Mouse (Mus musculus) heart, embryonic 13.5 days (tissue): ENCODE results near the gene Ccdc149. TPM values are rescaled to one million over a fixed set of nuclear protein-coding genes. Genes with fewer than 3 reads are reported as not detected.

ENCODE experiments used
- ATAC-seq: fragments of 200-750 bp; cut with Nextera tagmentation; 2 replicates; pipeline ENCODE4 v1.8.0; 2017; ENCODE audit warnings: moderate TSS enrichment; ENCODE audit not compliant: insufficient number of reproducible peaks, low FRiP score, low TSS enrichment; ENCODE audit errors: extremely low read depth
- H3K27ac ChIP-seq: fragments of 300-500 bp; sonication (generic); replicated peaks from 2 replicates; pipeline ENCODE4 v1.5.1; 2015; ENCODE audit warnings: moderate library complexity, mild to moderate bottlenecking, inconsistent platforms
- H3K27me3 ChIP-seq: fragments of 300-500 bp; sonication (generic); replicated peaks from 2 replicates; pipeline ENCODE4 v1.6.1; 2015; ENCODE audit warnings: mild to moderate bottlenecking, inconsistent platforms
- H3K36me3 ChIP-seq: fragments of 300-500 bp; sonication (generic); 2 replicates; pipeline ENCODE4 v1.6.1; 2015; ENCODE audit warnings: mild to moderate bottlenecking, inconsistent platforms
- H3K4me1 ChIP-seq: fragments of 300-500 bp; sonication (generic); 2 replicates; pipeline ENCODE4 v1.6.1; 2015; ENCODE audit warnings: inconsistent platforms
- H3K4me2 ChIP-seq: fragments of 300-500 bp; sonication (generic); 2 replicates; pipeline ENCODE4 v1.6.1; 2015; ENCODE audit warnings: inconsistent platforms, mild to moderate bottlenecking, moderate library complexity
- H3K4me3 ChIP-seq: fragments of 300-500 bp; sonication (generic); 2 replicates; pipeline ENCODE4 v1.5.1; 2015; ENCODE audit warnings: moderate library complexity, mild to moderate bottlenecking, inconsistent platforms
- H3K9ac ChIP-seq: fragments of 300-500 bp; sonication (generic); 2 replicates; pipeline ENCODE4 v1.6.1; 2015; ENCODE audit warnings: inconsistent platforms, mild to moderate bottlenecking, moderate library complexity
- H3K9me3 ChIP-seq: fragments of 300-500 bp; sonication (generic); 2 replicates; pipeline ENCODE4 v1.6.1; 2016; ENCODE audit warnings: inconsistent platforms
- WGBS: fragments of 180-500 bp; shearing (Covaris S2); methylation state at CpG from one replicate; pipeline ENCODE4 v1.1.7; 2015; ENCODE audit warnings: mixed read lengths; 5-methylcytosine and 5-hydroxymethylcytosine counted together
- polyA plus RNA-seq: library from polyadenylated mRNA; unstranded; fragments of >200 nt; fragmentation: Nextera tagmentation; extraction: Ambion mirVana; gene quantifications from 2 replicates; pipeline ENCODE4 v1.2.1, GENCODE M21; 2015

Ccdc149 gene
- polyA plus RNA-seq, 1 experiment from 2014 or later = 2.2 TPM

- ATAC-seq = no peak
- Histone ChIP-seq H3K9me3 (no peaks in the 10 kb centered on the region), H3K4me3 (no peak overlapping the region), H3K4me1 (no peaks in the 10 kb centered on the region), H3K36me3 (no peaks in the 10 kb centered on the region), H3K4me2 (no peak overlapping the region), H3K27me3 (no peaks in the 10 kb centered on the region), H3K9ac (no peak overlapping the region), H3K27ac (no peak overlapping the region)
- WGBS = 80% methylated on average over 9 of the region's 9 CpGs
Observed at GRCm38 (mm10) chr5:52375847-52376246, 95.5 kb downstream of the Ccdc149 start.

GRCm38 (mm10) chr5:52370901-52371300, 100.4 kb downstream of the Ccdc149 start:
- no peak overlapping the region for H3K4me3 ChIP-seq
- H3K27me3 ChIP-seq = peaks cover 35% of the 10 kb centered on the region
- H3K27ac ChIP-seq = no peak overlapping the region
- no peak overlapping the region for H3K9ac ChIP-seq
- no peaks in the 10 kb centered on the region for H3K36me3 ChIP-seq
- 86% methylated on average over 6 of the region's 6 CpGs for WGBS
- H3K9me3 ChIP-seq = no peaks in the 10 kb centered on the region
- ATAC-seq = no peak
- no peaks in the 10 kb centered on the region for H3K4me1 ChIP-seq
- no peak overlapping the region for H3K4me2 ChIP-seq

- Histone ChIP-seq H3K4me1 (peaks cover 11% of the 10 kb centered on the region), H3K4me2 (peak overlapping the region; percentile 66), H3K27ac (no peak overlapping the region), H3K9me3 (no peaks in the 10 kb centered on the region), H3K4me3 (peak overlapping the region; percentile 43), H3K36me3 (no peaks in the 10 kb centered on the region), H3K9ac (peak overlapping the region; percentile 51), H3K27me3 (peaks cover 35% of the 10 kb centered on the region)
- ATAC-seq = no peak
- WGBS = 37% methylated on average over 63 of the region's 63 CpGs
Observed at GRCm38 (mm10) chr5:52367866-52368840, 103.2 kb downstream of the Ccdc149 start.

- no peak overlapping the region for H3K4me2 ChIP-seq
- H3K27me3 ChIP-seq = peaks cover 35% of the 10 kb centered on the region
- H3K4me1 ChIP-seq = peaks cover 13% of the 10 kb centered on the region
- no peak for ATAC-seq
- 59% methylated on average over 2 of the region's 2 CpGs for WGBS
- H3K4me3 ChIP-seq = no peak overlapping the region
- H3K9ac ChIP-seq = no peak overlapping the region
- no peaks in the 10 kb centered on the region for H3K36me3 ChIP-seq
- no peak overlapping the region for H3K27ac ChIP-seq
- H3K9me3 ChIP-seq = no peaks in the 10 kb centered on the region
Observed at GRCm38 (mm10) chr5:52366661-52367060, 104.7 kb downstream of the Ccdc149 start.

- Histone ChIP-seq H3K9ac (no peak overlapping the region), H3K27me3 (peaks cover 35% of the 10 kb centered on the region), H3K36me3 (no peaks in the 10 kb centered on the region), H3K27ac (no peak overlapping the region), H3K4me3 (no peak overlapping the region), H3K4me1 (peaks cover 14% of the 10 kb centered on the region), H3K9me3 (no peaks in the 10 kb centered on the region), H3K4me2 (no peak overlapping the region)
- WGBS = 90% methylated on average over 5 of the region's 5 CpGs
- no peak for ATAC-seq
Observed at GRCm38 (mm10) chr5:52365930-52366329, 105.4 kb downstream of the Ccdc149 start.

GRCm38 (mm10) chr5:52364521-52364920, 106.8 kb downstream of the Ccdc149 start:
- H3K4me1 ChIP-seq = peaks cover 26% of the 10 kb centered on the region
- WGBS = 47% methylated on average over 5 of the region's 5 CpGs
- H3K4me3 ChIP-seq = no peak overlapping the region
- H3K4me2 ChIP-seq = no peak overlapping the region
- no peak overlapping the region for H3K9ac ChIP-seq
- peaks cover 28% of the 10 kb centered on the region for H3K27me3 ChIP-seq
- H3K9me3 ChIP-seq = no peaks in the 10 kb centered on the region
- no peak overlapping the region for H3K27ac ChIP-seq
- no peak for ATAC-seq
- H3K36me3 ChIP-seq = no peaks in the 10 kb centered on the region

- Histone ChIP-seq H3K27ac (no peak within 1 kb of the TSS), H3K9me3 (no peaks in the 10 kb centered on the region), H3K36me3 (no peaks in the 10 kb centered on the region), H3K4me2 (peak within 1 kb of the TSS; percentile 34), H3K4me1 (peaks cover 26% of the 10 kb centered on the region), H3K9ac (peak within 1 kb of the TSS; percentile 19; the same call in 1 of the 2 replicates), H3K27me3 (peaks cover 21% of the 10 kb centered on the region), H3K4me3 (no peak within 1 kb of the TSS)
- ATAC-seq = no peak
- WGBS = 20% methylated on average over 11 of the region's 11 CpGs
Observed at GRCm38 (mm10) chr5:52363468-52364150, 107.7 kb downstream of the Ccdc149 start, which contains the start of gene Sod3. Gene Sod3 (plus strand): TSS chr5:52363791.

- peaks cover 15% of the 10 kb centered on the region for H3K27me3 ChIP-seq
- ATAC-seq = no peak
- 69% methylated on average over 6 of the region's 6 CpGs for WGBS
- H3K9ac ChIP-seq = peak overlapping the region; percentile 19; the same call in 1 of the 2 replicates
- H3K36me3 ChIP-seq = no peaks in the 10 kb centered on the region
- no peak overlapping the region for H3K4me3 ChIP-seq
- H3K4me2 ChIP-seq = peak overlapping the region; percentile 34
- H3K9me3 ChIP-seq = no peaks in the 10 kb centered on the region
- H3K4me1 ChIP-seq = peaks cover 26% of the 10 kb centered on the region
- no peak overlapping the region for H3K27ac ChIP-seq
Observed at GRCm38 (mm10) chr5:52362776-52363467, 108.4 kb downstream of the Ccdc149 start.

- H3K36me3 ChIP-seq = no peaks in the 10 kb centered on the region
- H3K9me3 ChIP-seq = no peaks in the 10 kb centered on the region
- H3K27me3 ChIP-seq = no peaks in the 10 kb centered on the region
- 51% methylated on average over 21 of the region's 21 CpGs for WGBS
- no peak for ATAC-seq
- H3K4me3 ChIP-seq = no peak overlapping the region
- H3K4me2 ChIP-seq = peak overlapping the region; percentile 41
- no peak overlapping the region for H3K27ac ChIP-seq
- peaks cover 26% of the 10 kb centered on the region for H3K4me1 ChIP-seq
- no peak overlapping the region for H3K9ac ChIP-seq
Observed at GRCm38 (mm10) chr5:52360286-52361049, 110.9 kb downstream of the Ccdc149 start.

- no peak for ATAC-seq
- 74% methylated on average over 6 of the region's 6 CpGs for WGBS
- Histone ChIP-seq H3K27me3 (no peaks in the 10 kb centered on the region), H3K36me3 (no peaks in the 10 kb centered on the region), H3K27ac (no peak overlapping the region), H3K4me3 (no peak overlapping the region), H3K9me3 (no peaks in the 10 kb centered on the region), H3K4me2 (no peak overlapping the region), H3K9ac (no peak overlapping the region), H3K4me1 (peaks cover 15% of the 10 kb centered on the region)
Observed at GRCm38 (mm10) chr5:52358120-52358519, 113.2 kb downstream of the Ccdc149 start.
